Mouse (Mus musculus): ENCODE results near the gene Dscam. TPM values are rescaled to one million over a fixed set of nuclear protein-coding genes. Genes with fewer than 3 reads are reported as not detected.
A peak's percentile ranks its signal among the peaks of the same experiment; 100 is the strongest.

Gene Dscam
- total and polyA plus RNA-seq, 2 experiments: not detected

DNA sequence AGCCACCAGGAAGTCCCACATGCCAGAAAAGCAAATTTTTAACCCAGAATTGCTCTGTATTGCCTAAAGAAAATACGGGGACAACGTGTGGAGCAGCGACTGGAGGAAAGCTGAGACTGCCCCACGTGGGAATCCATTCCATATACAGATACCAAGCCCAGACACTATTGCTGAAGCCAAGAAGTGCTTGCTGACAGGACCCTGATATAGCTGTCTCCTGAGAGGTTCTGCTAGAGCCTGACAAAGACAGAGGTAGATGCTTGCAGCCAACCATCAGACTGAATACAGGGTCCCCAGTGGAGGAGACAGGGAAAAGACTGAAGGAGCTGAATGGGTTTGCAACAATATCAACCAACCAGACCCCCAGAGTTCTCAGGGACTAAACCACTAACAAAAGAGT, 293.3 kb downstream of the Dscam start:
- 75% methylated on average over 4 of the region's 4 CpGs for WGBS
- TF ChIP-seq CTCF (IDR thresholded peaks at IDR 0.05; ENCODE audit: low read depth, low read length) (no peak), POLR2A (IDR thresholded peaks at IDR 0.05; ENCODE audit: extremely low read depth, insufficient read depth, low read length) (no peak)
- H3K4me1 ChIP-seq (ENCODE audit: control insufficient read depth, insufficient read depth, low read length): no peaks in the 10 kb centered on the region

DNA sequence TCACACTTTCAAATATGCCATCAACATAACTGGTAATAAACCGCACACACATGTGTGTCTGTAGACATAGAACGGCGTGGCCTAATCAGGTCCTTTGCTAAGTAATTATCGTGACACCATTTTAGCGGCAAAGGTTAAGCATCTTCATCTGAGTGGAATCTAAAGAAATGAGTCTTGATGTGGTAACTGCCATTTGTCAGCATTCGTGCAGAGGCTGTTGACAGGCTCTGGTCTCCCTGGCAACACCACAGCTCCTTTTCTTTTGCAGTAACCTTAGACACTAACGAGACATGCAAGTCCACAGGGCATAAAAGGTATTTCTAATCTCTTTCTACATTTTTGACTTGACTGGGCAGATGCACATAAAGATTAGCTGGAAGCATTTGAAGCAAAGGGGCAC, 297.8 kb downstream of the Dscam start:
- Histone ChIP-seq H3K4me3 (ENCODE audit: insufficient read depth, low read depth, low read length) (no peak overlapping the region), H3K4me1 (ENCODE audit: control insufficient read depth, insufficient read depth, low read length) (no peaks in the 10 kb centered on the region), H3K36me3 (ENCODE audit: control insufficient read depth, insufficient read depth, low read length) (no peaks in the 10 kb centered on the region), H3K79me2 (ENCODE audit: control insufficient read depth, insufficient read depth, low read length) (no peaks in the 10 kb centered on the region), H3K9ac (ENCODE audit: low read depth, low read length) (no peak overlapping the region), H3K27me3 (ENCODE audit: control insufficient read depth, insufficient read depth, low read length) (no peaks in the 10 kb centered on the region), H3K27ac (replicated peaks; ENCODE audit: insufficient read depth, low read depth, low read length) (no peak overlapping the region)
- no peak for TF ChIP-seq CTCF (IDR thresholded peaks at IDR 0.05; ENCODE audit: low read depth, low read length)
- 78% methylated on average over 7 of the region's 7 CpGs for WGBS
- no peak for DNase-seq (ENCODE audit: extremely low read depth, low read depth, low spot score)

More for the DNA sequence above, 293.3 kb downstream of the Dscam start:
- Histone ChIP-seq H3K79me2 (ENCODE audit: control insufficient read depth, insufficient read depth, low read length) (no peaks in the 10 kb centered on the region), H3K36me3 (ENCODE audit: control insufficient read depth, insufficient read depth, low read length) (no peaks in the 10 kb centered on the region), H3K27me3 (ENCODE audit: control insufficient read depth, insufficient read depth, low read length) (no peaks in the 10 kb centered on the region), H3K9ac (ENCODE audit: low read depth, low read length) (no peak overlapping the region), H3K27ac (replicated peaks; ENCODE audit: insufficient read depth, low read depth, low read length) (no peak overlapping the region), H3K4me3 (ENCODE audit: insufficient read depth, low read depth, low read length) (no peak overlapping the region)
- no peak for DNase-seq (ENCODE audit: extremely low read depth, low read depth, low spot score)

DNA sequence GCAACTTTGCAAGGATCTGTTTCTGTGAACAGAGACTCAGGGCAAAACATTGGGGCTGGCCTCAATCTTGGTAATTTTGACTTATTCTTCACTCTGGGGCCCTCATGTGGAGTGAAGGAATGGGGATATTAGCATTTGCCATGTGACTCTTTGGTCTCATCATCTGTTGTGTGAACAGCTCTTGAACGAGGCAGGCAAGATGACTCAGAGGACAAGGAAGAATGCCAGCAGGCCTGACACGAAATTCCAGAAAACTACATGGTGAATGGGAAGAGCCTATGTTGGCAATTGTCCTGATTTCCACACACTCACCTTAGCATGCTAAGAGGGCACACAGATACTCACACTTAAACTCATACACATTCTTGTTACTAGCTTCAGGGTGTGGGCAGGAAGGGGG, 313.0 kb downstream of the Dscam start:
- TF ChIP-seq POLR2A (IDR thresholded peaks at IDR 0.05; ENCODE audit: extremely low read depth, insufficient read depth, low read length): no peak
- TF ChIP-seq CTCF (IDR thresholded peaks at IDR 0.05; ENCODE audit: low read depth, low read length): no peak
- no peaks in the 10 kb centered on the region for H3K36me3 ChIP-seq (ENCODE audit: control insufficient read depth, insufficient read depth, low read length)
- 59% methylated on average over 2 of the region's 2 CpGs for WGBS
- H3K79me2 ChIP-seq (ENCODE audit: control insufficient read depth, insufficient read depth, low read length): no peaks in the 10 kb centered on the region
- H3K4me1 ChIP-seq (ENCODE audit: control insufficient read depth, insufficient read depth, low read length): no peaks in the 10 kb centered on the region
- no peak overlapping the region for H3K27ac ChIP-seq (replicated peaks; ENCODE audit: insufficient read depth, low read depth, low read length)
- DNase-seq (ENCODE audit: extremely low read depth, low read depth, low spot score): no peak
- H3K9ac ChIP-seq (ENCODE audit: low read depth, low read length): no peak overlapping the region
- H3K4me3 ChIP-seq (ENCODE audit: insufficient read depth, low read depth, low read length): no peak overlapping the region
- no peaks in the 10 kb centered on the region for H3K27me3 ChIP-seq (ENCODE audit: control insufficient read depth, insufficient read depth, low read length)

DNA sequence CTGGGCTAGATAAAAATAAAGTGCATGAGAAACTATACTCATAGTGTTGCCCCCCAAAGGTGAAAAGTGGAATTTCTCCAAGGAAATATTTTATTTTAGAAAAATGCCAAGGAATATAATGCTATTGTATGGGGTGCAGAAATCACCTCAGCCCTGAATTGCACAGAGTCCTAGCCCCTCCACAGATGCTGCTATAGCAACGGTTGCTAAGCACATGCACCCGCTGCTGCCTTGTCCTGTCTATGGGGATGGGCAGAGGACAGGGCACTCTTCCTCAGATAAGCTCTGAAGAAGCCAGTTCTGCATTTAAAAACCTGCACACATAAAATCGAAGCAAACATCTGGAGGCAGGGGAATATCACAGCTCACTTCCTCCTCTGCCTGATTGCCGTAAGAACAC, 315.5 kb downstream of the Dscam start:
- no peak overlapping the region for H3K9ac ChIP-seq (ENCODE audit: low read depth, low read length)
- H3K4me1 ChIP-seq (ENCODE audit: control insufficient read depth, insufficient read depth, low read length): no peaks in the 10 kb centered on the region
- DNase-seq (ENCODE audit: extremely low read depth, low read depth, low spot score): no peak
- no peaks in the 10 kb centered on the region for H3K27me3 ChIP-seq (ENCODE audit: control insufficient read depth, insufficient read depth, low read length)
- 63% methylated on average over 4 of the region's 4 CpGs for WGBS
- H3K36me3 ChIP-seq (ENCODE audit: control insufficient read depth, insufficient read depth, low read length): no peaks in the 10 kb centered on the region
- no peak overlapping the region for H3K4me3 ChIP-seq (ENCODE audit: insufficient read depth, low read depth, low read length)
- H3K27ac ChIP-seq (replicated peaks; ENCODE audit: insufficient read depth, low read depth, low read length): no peak overlapping the region
- TF ChIP-seq POLR2A (IDR thresholded peaks at IDR 0.05; ENCODE audit: extremely low read depth, insufficient read depth, low read length) (no peak), CTCF (IDR thresholded peaks at IDR 0.05; ENCODE audit: low read depth, low read length) (no peak)
- no peaks in the 10 kb centered on the region for H3K79me2 ChIP-seq (ENCODE audit: control insufficient read depth, insufficient read depth, low read length)

DNA sequence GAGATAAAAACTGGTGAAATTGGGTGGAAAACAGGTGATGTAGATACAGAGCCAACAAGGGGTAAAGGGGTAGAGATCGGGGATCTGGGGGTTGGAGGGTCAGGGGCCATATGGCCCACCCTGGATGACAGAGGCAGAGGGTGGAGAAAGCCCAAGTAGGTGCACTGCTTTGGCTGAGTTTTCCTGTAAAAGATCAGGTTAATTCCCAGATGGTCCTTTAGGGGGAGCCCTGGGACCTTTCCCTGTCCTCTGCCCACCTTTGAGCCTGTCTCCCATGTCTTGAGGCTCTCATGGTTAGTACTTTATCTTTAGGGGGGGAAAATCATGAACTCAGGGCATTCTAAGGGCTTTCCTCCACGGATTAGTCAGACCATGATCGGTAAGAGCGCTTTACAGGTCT, 318.2 kb downstream of the Dscam start:
- no peak overlapping the region for H3K9ac ChIP-seq (ENCODE audit: low read depth, low read length)
- H3K27ac ChIP-seq (replicated peaks; ENCODE audit: insufficient read depth, low read depth, low read length): no peak overlapping the region
- WGBS: 35% methylated on average over 4 of the region's 4 CpGs
- no peaks in the 10 kb centered on the region for H3K36me3 ChIP-seq (ENCODE audit: control insufficient read depth, insufficient read depth, low read length)
- H3K79me2 ChIP-seq (ENCODE audit: control insufficient read depth, insufficient read depth, low read length): no peaks in the 10 kb centered on the region
- no peak for DNase-seq (ENCODE audit: extremely low read depth, low read depth, low spot score)
- no peak overlapping the region for H3K4me3 ChIP-seq (ENCODE audit: insufficient read depth, low read depth, low read length)
- no peaks in the 10 kb centered on the region for H3K27me3 ChIP-seq (ENCODE audit: control insufficient read depth, insufficient read depth, low read length)
- no peaks in the 10 kb centered on the region for H3K4me1 ChIP-seq (ENCODE audit: control insufficient read depth, insufficient read depth, low read length)
- no peak for TF ChIP-seq POLR2A (IDR thresholded peaks at IDR 0.05; ENCODE audit: extremely low read depth, insufficient read depth, low read length)
- TF ChIP-seq CTCF (IDR thresholded peaks at IDR 0.05; ENCODE audit: low read depth, low read length): peak; percentile 40; the same call in 1 of the 2 replicates

DNA sequence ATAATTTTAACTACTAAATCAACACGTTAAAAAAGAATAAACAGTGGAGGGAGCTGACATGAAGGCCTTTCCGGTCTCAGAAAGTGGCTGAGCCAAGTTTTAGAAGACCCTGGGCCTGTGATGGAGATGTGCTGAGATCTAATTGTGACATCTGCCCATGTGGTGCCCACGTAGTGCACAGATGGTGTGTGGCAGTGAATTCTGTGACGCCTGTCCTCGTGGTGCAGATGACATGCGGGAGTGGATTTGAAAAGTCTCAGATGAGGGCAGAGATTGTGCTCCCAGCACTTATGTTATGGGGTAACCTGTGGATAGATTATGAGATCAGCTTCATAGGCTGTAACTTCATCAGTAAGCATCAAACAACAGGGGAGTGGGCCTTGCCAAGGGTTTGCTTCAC, 321.6 kb downstream of the Dscam start:
- Histone ChIP-seq H3K4me3 (ENCODE audit: insufficient read depth, low read depth, low read length) (no peak overlapping the region), H3K27ac (replicated peaks; ENCODE audit: insufficient read depth, low read depth, low read length) (no peak overlapping the region), H3K4me1 (ENCODE audit: control insufficient read depth, insufficient read depth, low read length) (no peaks in the 10 kb centered on the region), H3K36me3 (ENCODE audit: control insufficient read depth, insufficient read depth, low read length) (no peaks in the 10 kb centered on the region), H3K27me3 (ENCODE audit: control insufficient read depth, insufficient read depth, low read length) (no peaks in the 10 kb centered on the region), H3K9ac (ENCODE audit: low read depth, low read length) (no peak overlapping the region), H3K79me2 (ENCODE audit: control insufficient read depth, insufficient read depth, low read length) (no peaks in the 10 kb centered on the region)
- TF ChIP-seq CTCF (IDR thresholded peaks at IDR 0.05; ENCODE audit: low read depth, low read length) (no peak), POLR2A (IDR thresholded peaks at IDR 0.05; ENCODE audit: extremely low read depth, insufficient read depth, low read length) (no peak)
- whole genome bisulfite sequencing: 83% methylated on average over 6 of the region's 6 CpGs
- no peak for DNase-seq (ENCODE audit: extremely low read depth, low read depth, low spot score)
